Mouse (Mus musculus): ENCODE data around the gene Akna.
A peak's percentile ranks its signal among the peaks of the same experiment; 100 is the strongest.

Akna gene

DNA sequence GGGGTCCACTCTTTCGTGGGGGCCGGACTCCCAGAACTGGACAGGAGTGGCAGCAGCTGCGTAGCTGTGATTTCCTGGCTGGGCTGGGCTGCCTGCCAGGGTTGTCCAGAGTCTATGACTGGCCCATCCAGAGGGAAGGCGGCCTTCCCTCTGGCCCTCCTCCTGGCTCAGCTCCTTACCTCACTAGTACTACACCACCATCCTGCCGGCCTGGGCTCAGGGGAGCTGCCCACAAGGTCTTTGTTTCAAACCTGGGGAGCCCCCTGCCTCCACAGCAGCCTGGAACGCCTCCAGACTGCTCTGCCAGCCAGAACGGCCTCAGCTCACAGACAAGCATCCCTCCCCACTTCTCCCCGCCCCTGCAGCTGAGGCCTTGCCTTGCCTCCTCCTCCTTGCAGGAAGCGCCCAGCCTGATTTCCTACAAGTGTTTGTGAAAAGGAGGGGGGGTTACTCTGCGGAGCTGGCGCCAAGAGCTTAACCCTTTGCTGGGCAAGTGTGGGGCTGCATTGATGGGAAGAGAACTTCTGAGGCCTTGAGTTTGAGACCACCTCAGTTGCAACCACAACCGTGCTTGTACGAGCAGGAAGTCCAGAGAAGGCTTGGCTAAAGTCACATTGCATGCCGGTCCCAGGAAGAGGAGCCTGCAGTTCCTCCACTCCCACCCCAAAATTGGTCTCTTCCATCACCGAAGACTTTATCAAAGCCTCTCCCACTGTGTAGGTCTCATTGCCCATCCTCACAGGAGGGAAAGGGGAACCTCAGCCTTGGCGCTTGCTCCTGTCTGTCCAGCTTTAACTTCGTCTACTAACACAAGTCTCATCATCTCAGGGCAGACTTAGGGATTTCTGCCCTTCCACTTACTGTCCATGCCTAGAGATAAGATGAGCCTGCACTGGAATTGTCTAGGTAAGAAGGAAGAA is at the start of gene Akna:
Gene Akna (minus strand): TSS at position 315 of the 920 bp plus-strand sequence.
- DNase-seq (ENCODE audit: low spot score), result peak; percentile 74

DNA sequence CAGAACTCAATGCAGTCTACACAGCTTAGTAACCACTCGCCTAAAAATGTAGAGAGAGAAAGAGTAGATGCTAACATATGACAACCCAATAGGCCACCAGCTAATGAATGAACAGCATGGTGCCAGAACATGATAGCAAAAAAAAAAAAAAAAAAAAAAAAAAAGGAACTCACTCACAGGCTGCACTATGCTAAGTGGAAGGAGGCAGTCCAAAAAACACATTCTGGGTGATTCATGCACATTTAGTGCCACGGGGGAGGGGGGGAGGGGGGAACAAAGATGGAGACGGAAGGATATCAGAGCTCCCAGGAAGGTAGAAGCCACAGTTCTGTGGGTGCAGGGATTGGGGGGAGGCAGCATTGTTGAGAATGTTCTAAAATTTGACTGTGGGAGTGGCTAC is 49.4 kb upstream of the Akna start:
- DNase-seq (ENCODE audit: low spot score), result no peak

DNA sequence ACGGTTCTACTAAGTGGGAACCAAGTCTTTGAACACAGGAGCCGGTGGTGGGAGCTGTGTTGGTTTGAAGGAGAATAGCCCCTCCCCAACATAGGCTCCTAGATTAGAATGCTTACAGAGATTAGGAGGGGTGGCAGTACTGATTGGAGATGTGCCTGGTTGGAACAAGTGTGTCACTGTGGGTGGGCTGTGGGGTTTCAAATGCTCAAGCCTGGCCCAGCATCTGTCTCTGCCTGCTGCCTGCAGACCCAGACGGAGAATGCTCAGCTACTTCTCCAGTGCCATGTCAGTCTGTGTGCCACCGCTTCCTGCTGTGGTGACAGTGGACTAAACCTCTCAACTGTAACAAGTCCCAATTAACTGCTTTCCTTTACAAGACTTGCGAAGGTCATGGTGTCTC is 47.4 kb upstream of the Akna start:
- DNase-seq (ENCODE audit: low spot score), result no peak

DNA sequence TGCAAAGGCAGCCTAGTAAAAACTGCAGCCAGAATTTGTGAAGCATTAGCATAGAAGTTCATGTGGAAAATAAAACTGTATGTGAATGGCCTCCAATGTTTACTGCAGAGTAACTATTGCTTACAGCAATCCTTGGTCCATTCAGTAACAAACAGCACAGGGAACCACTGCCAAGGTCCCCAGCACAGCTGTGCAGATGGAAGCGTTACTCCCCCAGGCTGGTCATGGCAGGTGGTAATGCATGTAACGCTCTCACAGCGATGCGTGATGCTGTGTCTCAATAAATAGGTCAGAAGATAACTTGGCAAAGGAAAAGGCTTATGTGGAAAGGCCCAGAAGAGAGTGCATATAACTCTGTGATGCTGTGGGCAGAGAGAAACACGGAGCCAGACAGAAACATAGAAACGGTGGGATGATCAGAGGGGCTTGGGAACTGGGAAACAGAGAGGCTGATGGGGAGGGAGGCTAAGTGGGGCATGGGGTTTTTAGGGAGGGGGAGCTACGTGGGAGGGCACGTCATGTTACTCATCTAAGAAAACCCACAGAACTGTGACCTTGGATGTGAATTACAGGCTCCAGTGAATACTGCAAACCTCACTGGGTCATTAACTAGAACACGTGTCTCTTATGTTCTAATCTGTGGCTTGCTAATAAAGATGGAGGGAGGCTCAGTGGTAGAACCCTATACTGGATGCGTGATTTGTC is 41.4 kb upstream of the Akna start:
- no peak for DNase-seq (ENCODE audit: low spot score)

DNA sequence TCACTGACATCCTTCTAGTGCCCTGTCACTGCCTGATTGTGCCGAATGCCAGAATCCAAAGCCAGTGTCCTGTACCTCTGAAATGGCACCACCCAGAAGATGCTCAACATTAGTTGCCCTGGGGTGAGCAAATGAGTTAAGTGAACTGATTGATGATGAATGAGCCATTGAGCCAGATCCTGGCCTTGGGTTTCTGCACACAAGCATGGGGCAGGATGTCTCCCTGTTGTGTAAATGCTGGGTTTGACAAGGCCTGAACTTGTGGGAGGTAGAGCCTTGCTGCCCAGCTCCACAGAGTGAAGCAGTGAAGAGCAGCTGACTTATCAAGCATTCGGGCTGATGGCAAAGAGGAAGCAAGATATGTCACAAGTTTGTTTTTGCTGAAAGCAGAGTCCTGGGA is 39.9 kb upstream of the Akna start:
- no peak for DNase-seq (ENCODE audit: low spot score)

DNA sequence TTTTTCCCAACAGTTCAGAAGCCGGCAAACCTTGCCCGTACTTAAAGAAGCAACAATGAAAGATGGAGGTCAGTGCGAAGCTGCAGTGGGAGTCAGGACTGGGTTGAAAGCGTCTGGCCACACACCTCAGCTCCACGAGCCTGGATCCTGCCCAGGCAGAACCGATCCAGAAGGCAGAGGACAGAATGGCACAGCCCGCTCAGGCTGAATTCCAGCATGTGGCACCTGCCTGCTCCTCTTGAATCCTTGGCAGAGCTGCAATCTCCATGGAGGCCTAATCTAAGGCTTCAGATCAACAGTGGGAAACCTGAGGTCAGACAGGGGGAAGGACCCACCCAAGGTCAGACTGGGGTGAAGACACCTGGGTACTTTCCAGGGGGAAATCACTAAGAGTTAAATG is 38.5 kb upstream of the Akna start:
- no peak for DNase-seq (ENCODE audit: low spot score)

DNA sequence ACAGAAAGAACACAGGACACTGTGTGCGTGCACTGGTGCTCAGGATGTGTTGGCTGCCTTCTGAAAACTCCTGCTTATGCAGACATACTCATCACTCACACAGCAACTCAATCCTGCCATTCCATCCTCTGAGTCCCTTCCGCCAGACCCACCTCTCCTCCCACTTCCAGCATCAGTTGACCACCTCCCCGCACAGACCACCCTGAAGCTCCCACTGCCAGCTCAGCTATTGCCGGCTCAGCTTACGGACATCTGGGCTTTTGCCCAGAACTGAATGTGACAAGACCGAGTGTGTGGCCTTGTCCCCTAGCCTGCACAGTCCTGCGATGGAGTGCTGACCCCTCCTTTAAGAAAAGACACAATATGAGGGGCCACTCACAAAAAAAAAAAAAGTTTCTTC is 37.1 kb upstream of the Akna start:
- DNase-seq (ENCODE audit: low spot score), result no peak

DNA sequence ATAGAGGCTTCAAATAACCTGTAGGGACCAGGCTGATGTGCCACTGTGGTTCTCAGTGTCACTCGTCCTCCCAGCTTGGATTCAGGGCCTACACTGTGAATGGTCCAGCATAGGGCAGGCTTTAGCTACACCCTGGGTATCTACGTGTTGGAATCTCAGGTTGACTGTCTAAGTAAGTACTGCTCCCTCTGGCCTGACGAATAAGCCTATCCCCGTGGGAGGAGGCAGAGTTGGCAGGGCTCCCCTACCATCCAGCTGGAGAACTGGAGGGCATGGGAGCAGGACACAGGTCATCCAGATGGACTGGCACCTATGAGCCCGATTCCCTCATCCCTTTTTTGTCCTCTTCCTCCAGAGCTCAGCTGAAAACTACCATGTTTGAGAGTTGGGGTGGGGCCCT is 34.8 kb upstream of the Akna start:
- DNase-seq (ENCODE audit: low spot score), result no peak

DNA sequence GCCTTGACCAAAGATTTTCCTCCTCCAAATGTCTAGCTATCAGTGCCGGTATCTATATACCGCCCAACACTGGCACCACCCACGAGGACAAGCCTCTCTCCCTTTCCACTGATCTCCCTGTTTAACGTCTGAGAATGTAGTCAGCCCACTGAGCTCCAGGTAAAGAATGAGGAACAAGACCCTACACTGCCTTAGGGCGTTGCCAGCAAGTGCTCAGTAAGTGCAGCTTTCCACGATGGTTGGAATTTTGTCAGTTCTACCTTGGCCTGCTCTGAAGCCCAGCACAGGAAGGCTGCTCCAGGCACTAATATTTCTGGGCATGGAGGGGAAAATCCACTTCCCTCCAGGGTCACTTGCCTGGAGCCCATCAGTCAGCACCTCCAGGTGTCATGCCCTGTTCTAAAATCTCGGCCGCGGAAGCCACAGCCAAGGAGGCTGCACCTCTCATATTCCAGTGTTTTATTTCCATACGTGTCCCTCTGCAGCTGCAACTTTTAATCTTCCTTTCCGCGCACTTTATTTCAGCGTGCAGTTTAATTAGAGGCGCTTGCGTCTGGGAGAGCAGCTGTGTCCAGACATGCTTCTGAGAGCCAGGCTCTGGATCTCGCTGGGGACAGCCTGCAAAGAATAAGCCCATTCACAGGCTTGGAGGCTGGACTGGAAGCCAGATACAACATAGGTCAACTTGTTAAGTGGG is 34.1 kb upstream of the Akna start:
- no peak for DNase-seq (ENCODE audit: low spot score)

DNA sequence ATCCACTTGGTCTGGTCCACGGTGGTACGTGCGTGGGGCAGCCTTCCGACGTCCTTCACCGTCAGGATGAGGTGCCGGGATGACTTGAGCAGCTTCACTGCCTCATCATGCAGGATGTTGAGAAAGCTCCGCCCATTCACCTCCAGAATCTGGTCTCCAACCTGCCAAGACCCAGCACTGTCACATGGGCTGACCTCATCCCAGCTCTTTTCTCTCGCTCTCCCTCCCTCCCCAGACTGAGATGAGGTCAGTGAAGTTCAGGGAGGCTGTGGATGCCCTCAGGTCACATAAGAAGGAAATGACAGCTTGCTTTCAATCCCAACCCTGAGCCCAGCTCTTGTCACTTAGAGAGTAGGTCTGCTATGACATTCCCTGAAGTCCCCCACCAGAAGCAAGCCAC is 32.2 kb upstream of the Akna start:
- DNase-seq (ENCODE audit: low spot score), result no peak

DNA sequence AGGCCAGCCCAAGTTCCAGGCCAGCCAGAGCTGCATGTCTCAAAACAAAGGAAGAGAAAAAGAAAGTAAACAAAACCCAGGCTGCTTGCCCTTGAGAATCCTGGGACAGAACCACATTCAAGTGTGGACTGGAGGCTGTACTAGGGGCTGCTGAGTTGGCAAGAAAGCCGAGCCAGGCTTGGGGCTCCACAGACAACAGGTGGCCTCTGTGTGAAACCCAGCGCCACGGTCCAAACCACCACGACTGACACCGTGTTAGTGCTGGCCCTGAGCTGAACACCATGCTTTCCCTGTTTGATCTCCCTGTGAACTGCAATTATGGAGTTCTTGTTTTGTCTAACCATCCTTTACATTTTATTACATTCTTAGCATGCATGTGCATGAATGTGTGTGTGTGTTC is 27.9 kb upstream of the Akna start:
- DNase-seq (ENCODE audit: low spot score), result no peak

DNA sequence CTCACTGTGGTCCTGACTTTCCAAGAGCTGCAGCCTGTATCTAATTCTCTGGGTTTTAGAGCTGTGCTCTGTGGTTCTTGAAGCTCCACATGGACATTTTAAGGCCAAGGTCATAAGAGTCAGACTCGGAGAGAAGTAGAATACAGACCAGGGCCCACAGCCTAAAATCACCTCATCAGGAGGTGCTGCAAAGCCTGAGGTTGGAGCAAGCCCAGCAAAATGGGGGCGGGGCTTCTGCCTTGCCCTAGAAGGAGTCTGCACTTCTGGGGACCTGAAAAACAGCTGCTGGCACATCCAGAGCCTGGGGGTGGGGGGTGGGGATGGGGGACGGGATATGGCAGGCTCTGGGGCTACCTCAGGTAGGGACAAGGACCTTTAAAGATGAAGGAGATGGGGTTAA is 27.2 kb upstream of the Akna start:
- no peak for DNase-seq (ENCODE audit: low spot score)

DNA sequence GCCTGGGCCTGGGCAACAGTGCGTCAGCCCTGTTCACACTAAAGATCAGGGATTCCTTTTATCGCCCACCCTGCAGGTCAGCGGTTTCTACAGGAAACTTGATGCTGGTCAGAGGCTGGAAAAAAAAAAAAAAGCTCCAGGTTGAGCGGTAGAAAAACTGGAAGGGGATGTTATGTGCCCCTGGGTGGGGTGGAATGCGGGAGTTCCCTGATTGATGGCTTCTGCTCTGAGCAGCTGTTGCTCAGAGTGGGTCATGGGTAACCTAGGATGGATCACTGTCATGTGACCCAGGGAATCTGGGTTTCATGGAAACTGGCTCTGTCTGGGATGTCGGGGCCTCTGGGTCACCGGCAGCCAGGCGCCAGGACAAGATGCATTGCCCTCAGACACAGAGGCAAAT is 23.2 kb upstream of the Akna start:
- DNase-seq (ENCODE audit: low spot score), result no peak

DNA sequence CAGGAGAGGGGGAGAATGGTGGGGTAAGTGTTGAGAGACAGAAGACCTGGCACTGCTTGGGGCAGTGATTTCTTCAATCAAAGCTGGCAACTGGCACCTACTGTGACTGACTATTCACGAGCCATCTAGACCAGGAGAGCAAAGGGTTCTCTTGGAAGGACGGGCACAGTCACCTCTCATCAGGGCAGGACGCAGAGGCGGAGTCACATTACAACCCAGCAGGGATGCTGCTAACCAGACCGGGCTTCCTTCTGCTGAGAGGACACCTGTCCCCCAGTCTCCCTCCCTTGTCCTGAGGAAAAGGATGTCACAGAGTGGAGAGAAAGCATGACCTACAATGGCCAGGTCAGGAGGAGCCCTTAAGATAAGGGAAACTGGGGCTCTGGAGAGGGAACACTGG is 20.7 kb upstream of the Akna start:
- no peak for DNase-seq (ENCODE audit: low spot score)

DNA sequence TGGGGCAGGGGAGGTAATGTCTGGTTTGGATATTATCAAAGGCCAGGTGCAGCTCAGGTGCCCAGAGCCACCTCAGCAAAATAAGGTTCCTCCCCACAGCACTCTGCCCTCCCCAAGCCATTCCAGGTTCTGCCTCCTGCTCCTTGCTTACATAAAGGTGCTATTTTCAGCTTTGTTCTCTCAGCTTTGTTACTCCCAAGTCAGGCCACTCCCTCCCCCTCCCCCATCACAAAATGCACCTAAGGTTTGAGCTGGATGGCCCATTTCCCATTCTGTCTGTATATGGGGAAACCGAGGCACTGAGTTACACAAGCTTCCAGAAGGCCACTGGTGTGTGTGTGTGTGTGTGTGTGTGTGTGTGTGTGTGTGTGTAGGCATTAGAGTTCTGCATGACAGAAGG is 20.1 kb upstream of the Akna start:
- DNase-seq (ENCODE audit: low spot score), result no peak

DNA sequence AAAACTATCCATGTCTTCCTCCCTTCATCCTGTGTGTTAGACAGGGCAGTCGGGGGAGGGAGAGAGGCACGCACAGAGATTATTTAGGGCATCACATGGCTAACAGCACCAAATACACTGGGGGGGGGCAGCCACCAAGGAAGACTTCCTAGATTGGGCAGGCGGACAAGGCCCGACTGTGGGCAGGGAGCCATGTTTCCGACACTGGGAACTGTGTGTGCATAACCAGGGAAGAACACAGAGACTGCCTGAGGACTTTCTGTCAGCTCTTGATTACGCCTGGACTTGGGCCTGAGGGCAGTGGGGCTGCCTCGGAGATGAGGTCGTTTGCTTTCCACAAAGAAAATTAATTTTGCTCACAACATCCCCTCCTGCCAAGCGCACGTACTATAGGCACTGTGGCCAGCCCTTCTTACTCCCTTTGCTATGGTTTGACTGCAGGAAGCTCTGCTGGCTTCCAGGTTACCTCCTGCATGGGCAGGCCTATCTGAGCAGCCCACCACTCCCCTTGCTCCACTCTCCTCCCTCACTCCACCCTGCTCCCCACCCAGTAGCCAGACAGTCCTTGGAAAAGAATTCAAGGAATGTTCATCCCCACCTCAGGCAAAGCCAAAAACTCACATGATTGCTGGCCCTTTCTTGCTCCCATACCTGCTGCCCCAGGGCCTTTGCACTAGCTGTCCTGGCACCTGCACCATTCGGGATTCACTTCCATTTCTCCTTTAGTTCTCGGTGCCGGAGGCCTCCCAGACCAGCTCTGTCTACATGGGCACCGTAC is 17.2 kb upstream of the Akna start:
- DNase-seq (ENCODE audit: low spot score), result no peak

DNA sequence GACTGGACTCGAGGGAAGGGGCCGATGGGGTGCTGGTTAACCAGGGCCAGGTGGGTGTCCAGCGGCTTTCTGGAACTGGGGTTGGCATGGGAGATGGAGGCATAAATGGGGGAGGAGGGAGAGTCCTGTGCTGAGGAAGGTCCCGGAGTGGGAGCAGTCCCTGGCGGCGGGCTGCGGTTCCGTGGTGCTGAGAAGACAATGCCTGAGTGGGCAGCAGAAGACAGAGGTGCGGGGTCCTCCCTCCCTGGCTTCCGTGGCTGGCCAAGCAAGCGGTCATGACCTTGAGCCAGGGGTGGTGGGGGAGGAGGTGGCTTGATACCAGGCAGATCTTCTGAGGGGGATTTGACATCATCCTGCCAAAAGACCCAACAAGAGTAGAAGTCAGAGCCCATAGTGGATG is 15.1 kb upstream of the Akna start:
- no peak for DNase-seq (ENCODE audit: low spot score)

DNA sequence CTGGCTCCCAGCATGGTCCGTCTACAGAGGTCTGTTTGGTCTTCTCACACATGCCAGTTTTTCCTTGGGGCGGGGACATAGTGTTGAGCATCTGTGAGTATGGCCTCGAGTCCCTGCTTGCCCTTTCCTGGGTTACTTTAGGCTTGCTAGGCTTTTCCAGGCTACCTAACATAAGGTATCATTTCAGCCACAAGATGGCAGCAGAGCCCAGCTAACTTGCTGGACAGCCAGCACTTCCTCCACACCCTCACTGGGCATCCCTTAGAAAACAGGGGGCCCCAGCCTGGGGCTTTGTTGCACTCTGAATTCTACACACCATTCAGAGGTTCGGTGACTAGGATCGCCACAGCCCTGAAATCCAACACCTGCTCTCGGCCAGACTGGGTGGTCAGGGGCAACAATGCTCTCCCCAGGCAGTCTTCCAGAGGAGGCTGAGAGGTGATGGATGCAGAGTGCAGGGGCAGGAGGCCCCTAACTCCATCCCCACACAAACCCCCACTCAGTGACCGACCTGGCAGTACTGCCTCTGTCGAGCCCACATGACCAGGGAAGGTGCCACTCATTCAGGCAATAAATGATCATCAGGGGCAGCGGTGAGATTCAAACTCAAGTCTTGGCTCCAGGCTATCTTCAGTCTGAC is 14.3 kb upstream of the Akna start:
- peak; percentile 87 for DNase-seq (ENCODE audit: low spot score)

DNA sequence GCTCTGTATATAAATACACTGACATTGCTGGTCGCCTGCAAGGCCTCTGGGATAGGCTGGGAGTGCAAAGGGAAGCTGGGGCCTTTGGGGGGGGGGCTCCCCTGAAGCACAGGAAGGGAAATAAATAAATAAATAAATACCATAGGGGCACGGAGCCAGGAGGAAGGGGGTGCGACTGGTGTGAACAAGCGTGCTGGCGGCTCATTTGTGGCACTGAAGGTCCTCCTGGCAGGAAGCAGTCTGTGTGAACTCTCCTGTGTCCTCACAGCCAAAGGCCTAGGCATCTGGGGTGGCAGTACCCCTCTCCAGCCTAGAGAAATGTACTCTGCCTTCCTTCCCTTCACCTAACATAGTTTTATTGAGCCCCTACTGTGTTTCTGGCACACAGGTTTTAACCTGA is 11.8 kb upstream of the Akna start:
- no peak for DNase-seq (ENCODE audit: low spot score)

DNA sequence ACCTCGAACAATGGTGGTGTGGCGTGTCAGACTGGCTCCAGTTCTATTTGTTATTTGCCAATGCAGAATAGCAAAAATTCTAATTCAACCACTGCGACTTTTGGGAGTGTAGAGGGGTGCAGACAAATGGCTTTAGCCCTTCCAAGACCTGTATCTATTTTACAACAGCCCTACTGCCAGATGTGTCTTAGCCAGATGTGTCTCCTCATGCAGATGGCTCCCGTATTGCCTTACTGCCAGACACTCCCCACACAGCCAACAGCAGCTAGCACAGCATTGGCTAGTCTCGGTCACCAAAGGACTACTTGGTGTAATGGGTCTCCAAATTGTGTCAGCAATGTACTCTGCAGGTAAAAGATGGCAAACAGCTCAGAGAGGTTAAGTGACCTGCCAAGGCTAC is 8.1 kb upstream of the Akna start:
- DNase-seq (ENCODE audit: low spot score), result no peak

DNA sequence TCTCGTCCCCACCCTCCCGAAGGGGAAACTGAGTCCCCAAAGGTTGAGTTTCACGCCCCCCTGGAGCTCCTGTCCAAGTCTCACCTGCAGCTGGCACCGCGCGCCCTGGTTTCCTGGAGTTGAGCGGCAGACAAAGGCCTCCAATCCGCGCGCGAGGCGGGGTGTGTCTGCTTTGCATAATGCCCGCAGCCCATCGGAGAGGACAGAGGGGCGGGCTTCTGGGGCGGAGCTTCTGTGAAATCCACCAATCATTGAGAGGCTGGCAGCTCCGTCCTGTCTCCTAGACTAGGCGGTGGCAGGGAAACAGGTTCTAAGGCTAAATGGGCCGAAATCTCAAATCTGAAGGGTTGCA is 7.4 kb upstream of the Akna start:
- DNase-seq (ENCODE audit: low spot score), result peak; percentile 92
